Mouse (Mus musculus) thymus, postnatal 10 days (tissue): ENCODE measurements around the gene Nkd2.

Experiments
- DNase-seq, 2 experiments: peaks; one replicate each; pipeline ENCODE4 v3.0.0; 2021; ENCODE audit warnings: low spot score in 2 of 2

The Nkd2 gene

DNA sequence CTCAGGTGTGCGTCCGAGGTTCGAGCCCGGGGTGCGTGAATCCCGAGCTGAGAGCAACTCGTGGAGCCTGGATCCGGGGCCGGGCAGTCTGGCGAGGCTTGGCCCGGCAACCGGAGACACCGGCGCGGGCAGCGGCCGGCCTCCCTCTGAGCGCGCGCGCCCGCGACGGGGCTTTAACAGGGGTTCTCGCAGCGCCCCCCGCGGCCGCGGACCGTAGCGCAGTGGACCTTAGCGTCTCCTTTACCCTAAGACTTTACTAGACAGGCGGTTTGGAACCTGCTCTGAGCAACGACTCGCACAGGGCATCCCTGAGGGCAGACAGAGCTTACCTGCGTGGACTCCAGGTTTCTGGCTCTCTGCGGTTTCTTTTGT is at the start of gene Nkd2:
Nkd2 (minus strand) TSS at position 167 of the 372 bp plus-strand sequence.
- DNase-seq: peak; percentile 64 to 88

DNA sequence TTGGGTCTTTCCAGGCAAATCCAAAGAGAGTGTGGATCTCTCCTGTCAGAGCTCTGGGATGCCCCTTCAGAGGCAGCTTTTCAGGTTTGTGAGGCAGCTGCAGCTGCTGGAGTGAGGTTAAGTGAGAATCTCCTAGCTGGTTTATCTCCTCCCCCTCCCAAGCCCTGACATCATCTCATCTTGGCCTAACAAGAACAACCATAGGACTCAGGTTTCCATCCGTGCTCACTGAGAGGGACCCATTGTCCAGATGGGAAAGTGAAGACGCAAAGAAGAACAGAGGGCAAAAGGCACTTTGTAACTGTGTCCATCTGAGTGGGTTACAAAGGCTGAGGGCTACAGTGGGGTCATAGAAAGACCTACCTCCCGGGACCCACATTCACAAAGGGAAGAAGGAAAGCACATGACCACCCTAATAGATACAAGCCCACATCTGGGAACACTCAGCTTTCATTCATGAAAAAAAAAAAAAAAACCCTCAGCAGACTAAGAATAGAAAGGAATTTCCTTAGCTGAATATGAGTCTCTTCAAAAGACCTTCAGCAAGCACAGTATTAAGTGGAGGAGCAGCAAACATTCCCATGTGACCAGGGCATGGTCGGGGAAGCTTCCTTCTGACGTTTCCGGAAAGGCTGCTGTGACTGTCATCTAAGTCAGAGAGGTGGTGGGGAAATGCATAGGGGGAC is 45.2 kb upstream of the Nkd2 start:
- DNase-seq: no peak

DNA sequence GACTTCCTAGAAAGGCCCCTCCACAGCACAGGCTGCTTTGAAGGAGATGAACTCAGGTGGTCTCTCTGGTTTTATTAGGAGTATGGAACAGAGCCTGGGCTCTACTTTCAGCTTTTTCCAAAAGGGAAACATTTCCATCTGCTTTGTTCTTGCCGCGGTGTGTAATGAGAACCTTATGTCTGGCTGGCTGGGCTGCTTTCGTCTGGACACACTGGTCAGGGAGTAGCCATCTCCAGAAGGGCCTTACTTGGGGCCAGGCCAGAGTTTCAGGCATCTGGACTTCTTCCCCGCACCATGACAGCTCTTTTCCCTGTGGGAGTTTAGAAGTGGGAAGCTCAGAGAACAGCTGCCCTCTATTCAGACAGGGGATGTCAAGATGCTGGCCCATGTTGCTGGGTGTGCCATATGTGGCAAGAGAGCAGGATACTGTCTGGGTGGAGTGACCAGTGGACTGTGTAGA is 40.0 kb upstream of the Nkd2 start:
- DNase-seq: no peak

DNA sequence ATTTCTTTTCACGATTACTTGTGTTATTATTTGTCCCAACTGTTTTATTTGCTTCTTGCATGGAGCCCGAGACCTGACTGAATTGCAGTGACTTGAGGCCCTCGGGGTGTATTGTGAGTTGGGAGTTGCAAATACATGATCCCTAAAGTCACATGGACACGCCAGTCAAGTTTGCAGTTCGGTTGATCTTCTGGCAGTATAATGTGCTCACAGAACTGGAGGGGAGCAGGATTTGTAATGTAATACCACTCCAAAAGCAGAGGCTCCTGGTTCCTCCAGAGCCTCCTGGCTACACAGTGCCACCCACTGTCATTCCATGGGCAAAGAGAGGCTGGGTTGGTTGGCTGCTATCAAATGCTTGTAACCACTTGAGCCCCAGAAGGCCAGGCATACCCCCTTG is 39.2 kb upstream of the Nkd2 start:
- DNase-seq: no peak

DNA sequence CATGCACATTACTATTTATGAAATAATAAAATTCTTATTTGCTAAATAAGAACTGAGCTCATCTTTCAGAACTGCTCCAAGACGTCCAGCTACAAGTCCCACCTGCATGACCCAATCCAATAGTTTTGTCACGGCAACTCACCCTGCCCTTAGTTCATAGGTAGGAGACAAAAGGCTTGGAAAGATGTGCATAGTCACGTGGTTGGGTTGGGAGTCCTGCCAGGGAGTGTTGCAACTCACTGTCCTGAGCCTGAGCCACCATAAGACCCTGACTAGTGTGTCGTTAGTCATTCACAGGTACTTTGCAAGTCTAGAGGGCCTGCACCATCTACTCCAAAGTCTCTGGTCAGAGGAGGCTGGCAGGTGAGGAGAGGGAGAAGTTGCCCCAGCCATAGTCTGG is 38.6 kb upstream of the Nkd2 start:
- no peak for DNase-seq

DNA sequence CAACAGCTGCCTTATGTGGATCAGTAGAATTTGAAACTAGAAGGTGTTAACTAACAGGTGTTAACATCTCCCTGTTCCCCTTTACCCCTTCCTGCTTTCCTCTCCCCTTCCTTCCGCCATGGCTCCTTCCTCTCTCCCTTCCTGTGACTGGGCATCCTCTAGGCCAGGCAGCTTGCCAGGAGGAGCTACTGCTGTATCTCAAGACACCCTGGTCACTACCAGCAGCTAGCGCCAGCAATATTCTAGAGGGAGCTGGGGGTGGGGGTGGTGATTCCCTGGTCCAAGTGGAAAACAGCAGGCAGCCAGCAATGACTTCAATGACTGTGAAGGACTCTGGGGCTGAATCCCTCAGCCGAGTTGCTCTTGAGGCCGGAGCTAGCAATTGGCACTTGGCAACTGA is 38.2 kb upstream of the Nkd2 start:
- DNase-seq: no peak

DNA sequence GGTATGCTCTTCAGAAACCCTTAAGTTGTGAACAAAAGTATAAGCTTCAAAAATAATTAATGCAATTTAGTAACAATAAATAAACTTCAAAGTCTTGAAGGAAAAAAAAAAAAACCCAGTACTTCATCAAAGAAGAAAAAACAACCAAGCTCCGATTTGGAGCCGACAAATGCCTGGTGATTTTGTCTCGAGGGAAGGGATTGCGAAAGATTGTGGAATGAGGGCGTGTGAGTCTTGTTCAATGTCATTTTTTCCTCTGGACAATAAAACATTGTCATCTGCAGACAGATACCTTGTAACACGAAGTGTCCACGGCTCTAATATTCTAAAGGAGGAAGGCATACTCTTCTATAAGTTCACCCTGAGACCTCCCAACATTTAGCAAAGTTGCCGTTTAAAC is 33.9 kb upstream of the Nkd2 start:
- DNase-seq: no peak

DNA sequence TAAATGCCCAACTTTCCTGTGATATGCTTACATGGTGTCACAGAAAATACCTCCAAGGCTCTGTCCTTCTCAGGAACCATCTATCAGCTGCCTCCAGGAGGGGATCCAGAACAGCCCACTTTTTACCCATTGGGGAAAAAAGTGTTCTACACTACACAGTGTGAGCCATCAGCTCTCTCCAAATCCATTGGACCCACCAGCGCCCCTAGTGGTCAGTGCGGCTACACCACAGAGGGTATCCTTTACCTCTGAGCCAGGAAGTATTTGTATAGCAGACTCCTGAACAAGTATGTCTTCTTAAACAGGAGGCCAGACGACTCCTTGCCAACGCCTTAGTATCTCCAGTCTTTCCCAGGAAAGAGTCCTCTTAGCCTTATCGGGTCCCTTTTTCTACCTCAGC is 32.4 kb upstream of the Nkd2 start:
- DNase-seq: peak; percentile 44 to 85

DNA sequence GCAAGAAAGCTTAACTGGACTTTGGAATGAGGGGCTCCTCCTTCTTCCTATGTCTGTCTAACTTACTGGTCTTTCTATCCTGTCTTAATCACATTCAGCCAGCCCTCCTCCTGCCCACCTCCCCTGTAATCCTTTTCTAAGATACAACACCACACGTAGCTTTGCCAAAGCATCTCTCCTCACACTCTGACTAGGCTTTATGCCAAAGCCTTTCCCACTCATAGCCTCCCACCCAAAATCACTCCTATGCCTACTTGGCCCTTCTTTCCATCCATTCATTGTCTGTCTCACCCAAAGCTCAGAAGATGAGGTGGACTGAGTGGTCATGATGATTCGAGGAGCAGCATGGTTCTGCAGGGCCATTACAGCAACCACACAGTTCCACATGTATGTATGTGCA is 24.7 kb upstream of the Nkd2 start:
- no peak for DNase-seq

DNA sequence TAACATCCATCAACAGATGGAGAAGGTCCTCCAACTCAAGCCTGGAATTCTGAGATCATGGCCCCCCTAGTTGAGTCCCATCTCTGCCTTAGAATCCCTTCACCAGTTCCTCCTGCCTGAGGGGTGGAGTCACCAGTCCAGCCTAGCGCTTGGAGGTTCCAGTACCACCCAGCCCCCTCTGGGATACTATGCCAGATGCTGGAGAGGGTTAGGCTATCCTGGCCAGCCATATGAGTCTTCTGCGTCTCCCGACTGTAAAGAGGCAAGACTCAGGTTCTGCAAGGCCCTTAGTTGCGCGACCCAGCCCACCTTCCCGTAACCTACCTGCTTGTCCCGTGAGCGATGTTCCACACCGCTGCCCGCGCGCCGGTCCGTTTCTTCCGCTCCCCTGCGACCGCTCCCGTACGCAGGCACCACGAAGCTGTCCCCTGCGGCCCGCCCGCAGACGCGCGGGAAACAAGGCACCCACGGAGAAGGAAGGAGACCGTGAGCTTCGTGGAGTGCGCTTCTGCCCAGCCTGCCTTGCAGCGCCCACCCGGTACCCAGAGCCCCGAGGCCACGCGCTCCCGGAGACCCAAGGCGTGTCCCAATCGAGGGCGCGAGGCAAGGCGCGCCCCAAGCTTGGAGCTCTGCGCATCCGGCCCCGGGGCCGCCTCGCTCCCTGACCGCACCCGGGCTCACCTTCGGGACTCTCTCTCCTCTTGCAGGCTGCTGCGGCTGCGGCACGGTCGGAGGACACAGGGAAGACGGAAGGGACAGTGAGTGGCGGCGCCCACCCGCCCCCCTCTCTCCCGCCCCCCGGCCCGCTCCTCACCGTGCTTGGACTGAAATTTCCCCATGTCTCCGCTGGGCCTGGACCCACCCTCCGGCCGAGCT is 604 bp downstream of the Nkd2 start:
- DNase-seq: peak; percentile 6 to 38

DNA sequence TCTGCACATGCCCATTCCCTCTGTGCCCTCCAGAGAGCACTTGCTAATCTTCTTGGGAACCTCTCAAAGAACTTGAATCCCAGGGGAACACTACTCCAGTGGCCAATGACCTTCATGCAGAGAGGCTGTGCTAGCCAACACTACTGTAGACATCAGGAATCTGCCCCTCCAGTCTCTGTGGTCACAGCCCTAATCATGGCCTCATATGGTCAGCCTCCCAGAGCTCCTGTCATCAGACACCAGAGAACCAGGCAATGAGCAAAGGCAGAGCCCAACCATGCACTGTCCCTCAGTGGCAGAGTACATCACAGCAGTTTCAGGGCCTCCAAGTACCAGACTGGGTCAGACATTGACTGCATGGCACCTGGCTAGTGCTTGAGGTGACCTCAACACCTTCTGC is 4.7 kb downstream of the Nkd2 start:
- DNase-seq: no peak

DNA sequence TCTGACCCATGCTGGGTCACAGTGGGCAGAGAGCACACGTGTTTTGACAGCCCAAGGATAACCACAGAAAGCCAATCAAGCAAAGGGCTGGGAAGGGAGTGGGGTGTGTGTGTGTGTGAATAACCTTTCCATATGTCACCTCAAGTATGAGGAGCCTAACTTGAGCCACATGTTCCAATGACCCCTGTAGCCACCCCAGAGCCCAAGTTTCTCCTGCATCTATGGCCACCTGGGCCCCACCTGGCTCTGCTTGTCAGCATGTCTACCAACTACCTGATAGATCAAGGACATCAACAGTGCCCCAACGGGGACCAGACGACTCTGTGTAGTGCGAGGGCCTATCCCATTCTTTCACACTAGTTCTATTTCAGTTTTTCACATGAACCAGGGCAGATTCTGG is 7.7 kb downstream of the Nkd2 start:
- DNase-seq: no peak

DNA sequence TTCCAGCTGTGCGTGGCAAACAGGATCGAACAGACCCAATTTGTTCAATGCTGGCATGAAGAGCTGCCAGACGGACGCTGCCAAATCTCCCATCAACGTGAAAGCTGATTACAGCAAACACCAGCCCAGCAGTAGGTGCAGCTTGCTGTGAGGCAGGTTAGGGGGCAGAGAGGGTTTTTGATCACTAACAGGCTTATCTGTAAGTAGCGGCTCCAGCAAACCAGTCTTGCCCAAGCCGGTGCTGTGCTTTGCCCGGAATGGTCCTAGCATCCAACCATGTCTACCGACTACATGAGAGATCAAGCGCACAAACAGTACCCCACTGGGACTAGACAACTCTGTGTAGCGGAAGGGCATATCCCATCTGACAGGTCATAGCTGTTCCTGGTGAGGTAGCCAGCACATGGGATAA is 8.3 kb downstream of the Nkd2 start:
- DNase-seq: no peak

DNA sequence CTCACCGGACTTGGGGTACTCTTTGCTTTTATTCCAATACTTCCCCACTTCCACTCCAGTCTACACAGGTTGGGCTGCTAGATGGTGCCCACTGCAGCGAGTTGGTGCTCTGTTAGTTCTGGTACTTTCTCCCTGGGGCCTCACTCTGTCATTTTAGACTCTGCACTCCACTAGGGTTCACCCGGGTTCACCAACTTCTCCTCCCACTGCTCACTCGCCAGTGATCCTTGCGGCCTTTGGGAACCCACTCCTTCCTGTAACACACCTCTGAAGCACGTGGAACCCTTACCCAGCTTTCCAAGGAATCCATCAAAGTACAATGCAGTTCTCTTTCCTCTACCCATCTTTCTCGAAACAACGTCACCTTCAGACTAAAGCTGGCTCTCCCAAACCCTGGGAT is 9.7 kb downstream of the Nkd2 start:
- no peak for DNase-seq

DNA sequence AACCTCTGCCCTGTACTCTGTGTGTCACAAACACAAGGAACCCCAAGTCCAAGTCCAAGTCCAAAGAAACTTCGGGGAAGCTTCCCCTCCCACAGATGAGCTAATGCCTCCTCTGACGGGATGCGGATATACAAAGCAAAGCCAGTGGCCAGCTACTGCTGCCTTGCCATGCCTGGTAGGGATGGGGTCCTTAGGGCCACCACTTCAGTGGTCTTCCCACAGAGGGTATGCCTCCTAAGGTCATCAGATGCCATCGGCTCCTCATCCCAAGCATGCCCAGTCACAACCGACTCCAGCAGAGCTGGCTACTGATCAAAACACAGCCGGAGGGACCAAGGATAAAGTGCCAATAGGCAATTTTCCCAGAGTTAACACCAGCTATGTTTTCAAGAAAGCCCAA is 10.9 kb downstream of the Nkd2 start:
- DNase-seq: no peak

DNA sequence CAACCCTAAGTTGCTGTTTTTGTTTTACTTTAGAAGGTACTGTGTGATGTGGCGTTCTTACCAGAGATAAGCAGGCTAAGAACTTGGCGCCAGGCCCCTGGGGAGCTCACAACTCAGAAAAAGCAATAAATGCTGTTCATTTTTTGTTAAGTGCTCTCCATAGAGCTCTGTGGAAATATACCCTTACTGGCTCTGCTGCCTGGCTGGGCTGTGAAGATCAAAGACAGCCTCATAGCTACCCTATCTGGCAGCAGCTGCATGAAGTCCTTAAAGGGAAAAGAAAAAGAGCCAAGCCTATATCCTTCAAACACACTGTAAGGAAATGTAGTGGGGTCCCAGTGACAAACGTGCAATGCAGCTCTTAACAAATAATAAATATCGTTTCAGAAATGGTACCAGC is 11.6 kb downstream of the Nkd2 start:
- no peak for DNase-seq

DNA sequence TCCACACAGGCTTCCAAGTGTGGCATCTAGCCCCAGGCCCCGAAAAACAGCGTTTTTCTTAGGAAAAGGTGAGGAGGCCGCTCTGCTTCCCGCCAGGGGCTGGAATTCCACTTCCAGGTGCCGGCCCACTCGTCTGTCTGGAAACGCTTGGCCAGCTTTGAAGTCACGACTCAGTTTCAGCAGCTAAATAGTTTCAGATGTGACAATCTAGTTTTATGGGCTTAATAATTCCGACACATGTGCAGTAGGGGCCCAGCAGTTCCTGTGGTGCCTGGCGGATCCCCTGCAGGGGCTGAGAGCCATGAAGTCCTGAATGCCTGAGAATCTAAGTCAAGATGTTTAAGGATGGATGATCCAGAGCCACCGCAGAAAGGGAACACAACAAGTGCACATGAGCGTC is 13.6 kb downstream of the Nkd2 start:
- DNase-seq: no peak

DNA sequence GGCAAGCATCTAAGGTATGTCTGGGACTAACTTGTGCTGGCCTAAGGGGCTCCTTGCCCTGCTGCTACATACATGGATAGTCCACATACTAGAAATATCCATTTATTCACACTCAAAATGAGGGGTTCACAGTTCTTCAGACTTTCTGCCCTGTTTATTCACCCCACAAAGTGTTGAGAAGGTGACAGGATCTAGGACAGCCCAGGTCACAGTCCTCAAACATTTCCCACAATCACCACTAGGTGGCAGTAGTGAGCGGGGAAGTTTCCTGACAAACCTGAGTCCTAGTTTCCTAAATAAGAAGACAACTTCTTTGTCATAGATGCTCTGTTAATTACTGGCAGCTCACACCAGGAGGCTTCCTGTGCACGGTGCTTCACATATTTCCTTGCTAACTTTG is 15.9 kb downstream of the Nkd2 start:
- DNase-seq: peak; percentile 12 to 68

DNA sequence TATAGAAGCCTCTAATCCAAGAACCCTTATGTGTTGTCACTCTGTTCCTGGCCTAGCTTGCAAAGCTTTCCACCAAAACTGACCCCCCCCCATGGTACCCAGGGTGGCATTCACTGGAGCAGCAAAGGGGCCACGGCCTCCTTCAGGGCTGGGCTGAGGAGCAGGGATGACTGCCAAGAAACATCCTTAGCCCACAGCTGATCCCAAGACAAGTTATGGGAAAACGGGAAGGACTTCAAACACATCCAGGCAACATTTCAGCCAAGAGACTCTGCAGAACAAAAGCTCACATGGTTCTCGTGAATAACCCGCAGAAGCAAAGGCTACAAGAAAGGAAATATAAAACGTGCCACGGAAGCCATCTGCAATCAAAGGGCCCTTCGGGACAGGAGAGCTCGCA is 20.2 kb downstream of the Nkd2 start:
- no peak for DNase-seq

DNA sequence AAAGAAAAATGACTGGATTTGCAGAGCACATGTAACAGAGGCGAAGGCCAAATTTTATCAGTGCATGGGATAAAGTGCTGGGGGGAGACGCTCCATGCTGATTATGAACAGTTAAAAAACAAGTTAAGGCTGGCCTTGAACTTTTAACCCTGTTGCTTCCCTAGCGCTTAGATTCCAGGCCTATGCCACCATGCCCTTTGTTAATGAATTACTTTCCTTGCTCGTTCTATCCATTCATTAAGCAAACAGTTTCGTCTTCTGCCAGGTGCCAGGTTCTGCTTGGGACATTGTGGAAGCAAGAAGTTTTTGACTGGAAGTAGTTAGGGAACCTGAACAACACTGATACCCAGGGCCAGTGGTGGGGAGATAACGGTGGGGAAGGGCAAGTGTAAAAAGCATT is 23.7 kb downstream of the Nkd2 start:
- no peak for DNase-seq

DNA sequence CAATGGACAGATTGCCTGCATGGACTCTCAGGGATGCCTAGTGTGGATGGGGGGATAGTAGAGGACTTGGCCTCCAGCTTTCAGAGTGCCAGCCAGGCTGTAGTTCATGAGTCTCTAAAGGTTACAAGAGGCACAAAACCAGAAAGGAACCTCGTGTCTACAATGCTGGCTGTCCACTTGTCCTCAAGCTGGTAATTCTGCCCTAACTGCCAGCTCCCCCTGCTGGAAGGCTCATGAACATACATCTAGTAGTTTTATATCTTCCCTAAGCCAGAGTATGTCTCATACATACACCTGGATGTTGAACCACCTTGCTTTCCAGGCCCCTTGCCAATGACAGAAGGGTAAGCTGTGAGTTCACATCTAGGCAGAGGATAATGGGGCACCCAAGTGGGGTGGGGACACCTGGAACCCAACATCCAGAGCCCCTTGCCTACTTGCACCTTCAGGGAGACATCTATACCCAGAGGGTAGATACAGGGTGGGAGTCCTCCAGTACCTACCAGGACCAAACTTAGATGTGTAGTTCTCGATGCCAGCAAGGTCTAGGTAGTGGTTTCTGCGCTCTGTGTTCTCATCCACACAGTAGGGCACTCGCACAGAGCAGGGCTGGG is 25.1 kb downstream of the Nkd2 start:
- peak; percentile 40 to 79 for DNase-seq

DNA sequence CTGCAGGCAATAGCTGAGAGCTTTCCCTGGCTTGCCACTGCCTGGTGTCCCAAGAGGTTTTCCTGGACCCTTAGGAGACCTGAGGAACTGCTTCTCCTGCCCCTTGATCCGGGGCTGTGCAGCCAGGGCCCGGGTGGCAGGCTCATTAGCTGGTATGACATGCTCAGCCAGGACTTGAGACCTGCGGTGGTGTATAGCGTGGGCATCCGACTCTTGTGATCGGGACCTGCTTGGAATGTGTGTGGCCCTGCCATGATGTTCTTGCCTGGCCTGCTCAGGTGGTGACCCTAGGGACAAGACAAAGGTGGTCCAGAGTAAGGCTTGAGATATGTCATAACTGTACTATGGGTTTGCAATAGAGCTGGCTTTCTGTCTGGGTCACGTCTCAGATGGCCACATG is 26.2 kb downstream of the Nkd2 start:
- no peak for DNase-seq

DNA sequence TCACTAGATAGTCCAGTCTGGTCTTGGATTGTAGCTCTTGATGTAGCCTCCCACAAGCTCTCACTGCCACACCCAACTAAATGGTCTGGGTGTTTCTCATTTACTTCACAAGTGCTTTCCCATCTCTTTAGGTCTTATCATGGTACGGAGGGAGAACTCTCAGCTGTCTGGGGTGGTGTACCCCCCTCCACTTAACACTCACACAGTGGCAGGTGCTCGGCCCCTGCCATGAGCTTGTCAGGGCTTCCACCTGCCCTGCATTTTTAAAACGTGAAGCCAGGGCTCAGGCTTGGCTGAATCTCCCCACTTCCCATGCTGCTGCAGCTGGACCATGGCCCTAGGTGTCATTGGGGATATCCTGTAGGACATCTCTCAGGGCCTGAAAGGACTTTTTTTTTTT is 28.5 kb downstream of the Nkd2 start:
- DNase-seq: no peak
